Mouse (Mus musculus) hindbrain, embryonic 14.5 days (tissue): ENCODE measurements at regions not wholly inside any gene's neighbourhood (a gene's known extent, or its start where the extent isn't known, plus 50 kb on each side); places are given as distances from the start of the nearest gene placed in this dataset.

ENCODE experiments used
- ATAC-seq: fragments of 200-750 bp; cut with Nextera tagmentation; 2 replicates; pipeline ENCODE4 v1.8.0; 2017; ENCODE audit warnings: moderate number of reproducible peaks, mild to moderate bottlenecking, moderate TSS enrichment, moderate library complexity; ENCODE audit not compliant: low FRiP score
- DNase-seq: peaks from one replicate; pipeline ENCODE4 v3.0.0-alpha.2; 2015; ENCODE audit warnings: low spot score
- H3K27ac ChIP-seq: fragments of 300-500 bp; sonication (generic); 2 replicates; pipeline ENCODE4 v1.5.1; 2014; ENCODE audit warnings: mild to moderate bottlenecking, moderate library complexity
- H3K27me3 ChIP-seq: fragments of 300-500 bp; sonication (generic); 2 replicates; pipeline ENCODE4 v1.6.1; 2014; ENCODE audit warnings: mild to moderate bottlenecking, low read length, mixed read lengths; ENCODE audit not compliant: control insufficient read depth, insufficient read depth
- H3K36me3 ChIP-seq: fragments of 300-500 bp; sonication (generic); replicated peaks from 2 replicates; pipeline ENCODE4 v1.6.1; 2014; ENCODE audit not compliant: control insufficient read depth, insufficient read depth
- H3K4me1 ChIP-seq: fragments of 300-500 bp; sonication (generic); replicated peaks from 2 replicates; pipeline ENCODE4 v1.6.1; 2014; ENCODE audit warnings: antibody characterized with exemption, low read length, mixed read lengths; ENCODE audit not compliant: control insufficient read depth, insufficient read depth
- H3K4me2 ChIP-seq: fragments of 300-500 bp; sonication (generic); replicated peaks from 2 replicates; pipeline ENCODE4 v1.6.1; 2014; ENCODE audit warnings: mild to moderate bottlenecking, moderate library complexity
- H3K4me3 ChIP-seq: fragments of 300-500 bp; sonication (generic); replicated peaks from 2 replicates; pipeline ENCODE4 v1.5.1; 2014; ENCODE audit warnings: mild to moderate bottlenecking, low read length
- H3K9ac ChIP-seq: fragments of 300-500 bp; sonication (generic); 2 replicates; pipeline ENCODE4 v1.6.1; 2014
- H3K9me3 ChIP-seq: fragments of 300-500 bp; sonication (generic); 2 replicates; pipeline ENCODE4 v1.6.1; 2016; ENCODE audit warnings: low read length; ENCODE audit not compliant: control insufficient read depth
- WGBS: fragments of 180-500 bp; shearing (Covaris S2); extraction: QIAGEN DNeasy Blood & Tissue Kit; methylation state at CpG from one replicate; pipeline ENCODE4 v1.1.7; 2014; 5-methylcytosine and 5-hydroxymethylcytosine counted together

DNA sequence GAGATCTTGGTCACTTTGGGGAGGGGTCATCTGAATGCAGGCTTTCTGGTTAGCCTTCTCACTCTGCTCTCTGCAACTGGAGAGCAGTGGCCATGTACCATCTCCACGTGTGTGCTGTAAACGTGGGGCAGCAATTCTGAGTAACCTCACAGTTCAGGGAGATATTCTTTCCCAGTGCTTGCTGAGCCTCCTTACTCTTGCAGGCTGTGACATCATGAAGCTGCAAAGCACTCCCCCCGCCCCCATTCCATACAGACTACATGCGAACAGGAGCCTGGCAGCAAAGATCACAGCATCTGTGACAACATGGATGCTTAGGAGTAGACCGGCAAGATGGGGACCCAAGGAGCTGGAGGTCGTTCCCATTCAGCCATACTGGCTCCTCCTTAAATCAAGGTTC lies 284.8 kb upstream of the Zfp507 start:
- Histone ChIP-seq H3K9ac (no peak overlapping the region), H3K4me2 (no peak overlapping the region), H3K36me3 (no peaks in the 10 kb centered on the region), H3K9me3 (no peaks in the 10 kb centered on the region), H3K4me3 (no peak overlapping the region), H3K27me3 (no peaks in the 10 kb centered on the region), H3K27ac (no peak overlapping the region), H3K4me1 (no peaks in the 10 kb centered on the region)
- WGBS: 94% methylated on average over 6 of the region's 6 CpGs
- DNase-seq (no peak), ATAC-seq (no peak)

DNA sequence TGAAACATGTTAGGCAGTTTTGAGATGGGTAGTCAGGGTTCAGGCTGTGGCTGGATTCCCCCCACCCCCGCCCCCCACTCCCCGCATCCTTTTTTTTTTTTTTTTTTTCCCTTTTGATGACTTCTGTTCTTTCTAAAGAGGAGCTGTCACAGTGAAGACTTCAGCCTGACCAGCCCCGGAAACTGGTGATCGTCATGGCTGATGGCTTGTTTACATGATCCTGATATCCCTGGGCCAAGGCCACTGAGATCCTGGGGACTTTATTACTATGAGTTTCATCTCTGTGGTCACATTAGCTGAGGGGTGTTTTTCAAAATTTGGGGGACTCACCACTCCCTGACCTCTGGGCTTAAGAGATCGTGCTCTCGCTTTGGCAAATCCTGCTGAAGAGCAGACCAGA lies 275.9 kb upstream of the Zfp507 start:
- no peak overlapping the region for H3K4me3 ChIP-seq
- H3K4me1 ChIP-seq: peaks cover 35% of the 10 kb centered on the region
- DNase-seq (no peak), ATAC-seq (no peak)
- H3K4me2 ChIP-seq: no peak overlapping the region
- no peaks in the 10 kb centered on the region for H3K9me3 ChIP-seq
- WGBS: 48% methylated on average over 6 of the region's 6 CpGs
- no peaks in the 10 kb centered on the region for H3K36me3 ChIP-seq
- no peak overlapping the region for H3K27ac ChIP-seq
- H3K27me3 ChIP-seq: no peaks in the 10 kb centered on the region
- H3K9ac ChIP-seq: no peak overlapping the region

DNA sequence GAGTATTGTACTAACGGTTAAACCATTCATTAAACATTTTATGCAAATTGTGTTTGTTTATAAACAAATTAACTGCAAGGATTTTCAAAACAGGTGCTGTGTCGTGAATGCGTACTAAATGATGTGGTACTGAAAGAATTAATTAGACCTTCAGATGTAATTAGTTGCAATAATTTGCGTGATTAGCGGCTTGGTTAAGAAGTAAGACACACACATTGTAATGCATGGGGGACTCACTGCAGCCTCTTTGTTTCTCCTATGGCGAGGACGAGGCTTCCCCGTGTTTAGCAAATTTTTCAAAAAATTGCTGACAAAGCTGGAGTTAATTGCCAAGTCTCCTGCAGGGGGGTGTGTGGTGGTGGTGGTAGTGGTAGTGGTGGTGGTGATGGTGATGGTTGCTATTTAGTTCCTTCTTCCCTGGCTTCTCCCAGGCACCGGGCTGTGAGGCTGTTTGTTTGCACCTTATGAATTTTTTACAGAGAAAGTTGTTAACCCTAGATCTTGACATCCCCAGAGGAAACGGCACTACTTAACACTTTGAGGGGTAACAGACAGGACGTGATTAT lies 275.4 kb upstream of the Zfp507 start:
- Histone ChIP-seq H3K4me2 (no peak overlapping the region), H3K4me1 (peaks cover 35% of the 10 kb centered on the region), H3K9me3 (no peaks in the 10 kb centered on the region), H3K27ac (0 out of 2 replicates have a peak overlapping the region, but pooled peaks have one; percentile 14), H3K9ac (no peak overlapping the region), H3K36me3 (no peaks in the 10 kb centered on the region), H3K4me3 (no peak overlapping the region), H3K27me3 (no peaks in the 10 kb centered on the region)
- 45% methylated on average over 11 of the region's 11 CpGs for WGBS
- ATAC-seq (no peak), DNase-seq (no peak)

DNA sequence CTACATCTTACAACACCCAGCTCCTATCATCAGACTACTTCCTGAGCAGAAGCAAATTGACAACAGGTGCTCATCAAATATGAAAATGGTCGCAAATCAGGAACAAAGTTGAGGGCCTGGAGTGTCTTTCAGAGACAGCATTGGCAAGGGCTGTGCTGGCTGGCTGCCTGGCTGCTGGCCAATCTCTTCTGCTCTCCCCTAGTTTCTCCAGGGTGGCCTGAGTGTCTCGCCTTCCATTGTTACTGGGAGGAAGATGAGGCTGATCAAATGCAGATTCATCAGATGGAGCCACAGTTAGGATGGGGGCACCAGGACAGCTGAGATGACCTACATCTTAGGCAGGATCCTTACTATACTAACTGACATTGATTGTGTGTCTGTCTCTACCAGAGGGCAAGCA lies 274.5 kb upstream of the Zfp507 start:
- H3K27me3 ChIP-seq: no peaks in the 10 kb centered on the region
- H3K9me3 ChIP-seq: no peaks in the 10 kb centered on the region
- no peaks in the 10 kb centered on the region for H3K36me3 ChIP-seq
- H3K27ac ChIP-seq: no peak overlapping the region
- no peak overlapping the region for H3K4me3 ChIP-seq
- H3K9ac ChIP-seq: no peak overlapping the region
- DNase-seq (no peak), ATAC-seq (no peak)
- no peak overlapping the region for H3K4me2 ChIP-seq
- 68% methylated on average over 2 of the region's 2 CpGs for WGBS
- peaks cover 35% of the 10 kb centered on the region for H3K4me1 ChIP-seq

DNA sequence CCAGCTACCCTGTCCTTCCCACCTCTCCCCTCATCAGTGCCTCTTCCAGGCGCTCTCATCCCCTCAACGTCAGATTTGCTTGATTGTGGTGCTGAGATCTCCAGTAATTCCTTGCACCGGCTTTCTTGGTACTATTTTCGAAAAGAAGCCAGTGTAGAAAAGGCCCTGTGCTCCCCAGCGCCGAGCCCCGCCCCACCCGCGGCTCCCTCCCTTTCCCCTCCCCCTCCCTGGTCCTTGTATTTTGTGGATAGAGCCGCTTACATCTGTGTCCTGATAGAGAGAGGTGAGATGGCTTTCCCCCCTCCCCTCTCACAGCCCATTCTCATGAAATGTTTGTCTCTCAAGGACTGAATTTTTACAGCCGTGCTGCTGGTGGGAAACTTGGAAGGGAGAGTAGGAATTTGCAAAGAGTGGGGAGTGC lies 273.2 kb upstream of the Zfp507 start:
- no peaks in the 10 kb centered on the region for H3K9me3 ChIP-seq

DNA sequence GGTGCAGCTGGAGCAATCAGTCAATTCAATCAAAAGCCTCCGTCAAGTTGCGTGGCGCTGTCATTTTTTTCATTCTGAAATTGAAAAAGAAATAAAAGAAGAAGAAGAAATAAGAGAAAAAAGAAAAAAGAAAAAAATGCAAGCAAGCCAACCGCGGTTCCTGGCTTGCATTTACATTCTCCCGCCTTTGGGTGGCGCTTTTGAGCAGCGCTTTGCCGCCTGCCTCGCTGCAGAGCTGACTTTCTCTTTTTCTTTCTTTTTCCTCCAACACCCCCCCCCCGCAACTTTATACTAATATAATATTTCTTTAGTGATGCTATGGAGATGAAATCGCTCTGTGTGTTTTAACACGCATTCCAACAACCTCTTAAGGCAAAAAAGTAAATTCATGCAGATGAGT lies 269.0 kb upstream of the Zfp507 start:
- Histone ChIP-seq H3K9me3 (no peaks in the 10 kb centered on the region), H3K9ac (no peak overlapping the region), H3K27me3 (no peaks in the 10 kb centered on the region), H3K4me2 (peak overlapping the region; percentile 37), H3K4me1 (peaks cover 16% of the 10 kb centered on the region), H3K4me3 (no peak overlapping the region), H3K36me3 (no peaks in the 10 kb centered on the region), H3K27ac (no peak overlapping the region)
- 7% methylated on average over 13 of the region's 13 CpGs for WGBS
- ATAC-seq: no peak
- peak; percentile 84 for DNase-seq

More for the DNA sequence above, 273.2 kb upstream of the Zfp507 start:
- Histone ChIP-seq H3K9ac (0 out of 2 replicates have a peak overlapping the region, but pooled peaks have one; percentile 14), H3K4me3 (no peak overlapping the region), H3K36me3 (no peaks in the 10 kb centered on the region), H3K4me2 (peak overlapping the region; percentile 26; the same call in 1 of the 2 replicates), H3K27ac (no peak overlapping the region; the same call in 1 of the 2 replicates), H3K4me1 (peaks cover 35% of the 10 kb centered on the region), H3K27me3 (no peaks in the 10 kb centered on the region)
- WGBS: 4% methylated on average over 11 of the region's 11 CpGs
- ATAC-seq (no peak), DNase-seq (no peak)

DNA sequence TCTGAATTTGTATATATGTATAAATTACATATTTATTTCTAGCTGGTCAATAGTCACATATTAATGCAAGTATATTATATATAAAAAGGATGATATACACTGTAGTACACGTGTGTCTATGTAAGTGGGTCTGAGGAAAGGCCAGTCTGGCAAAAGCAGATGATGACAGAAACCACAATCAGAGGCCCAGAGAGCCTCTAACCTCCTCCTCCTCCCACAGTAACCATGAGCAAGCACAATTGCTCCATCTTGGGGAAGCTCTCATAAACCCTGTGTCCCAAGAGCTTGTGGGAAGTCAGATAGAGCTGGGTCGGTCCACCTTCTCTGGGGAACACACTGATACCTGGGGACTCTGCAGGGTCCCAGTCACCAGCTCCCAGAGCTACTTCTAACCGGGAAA lies 263.9 kb upstream of the Zfp507 start:
- Histone ChIP-seq H3K9ac (no peak overlapping the region), H3K27ac (no peak overlapping the region), H3K27me3 (no peaks in the 10 kb centered on the region), H3K4me2 (no peak overlapping the region), H3K4me1 (0 out of 2 replicates have a peak, but pooled peaks cover 4% of the 10 kb centered on the region), H3K9me3 (no peaks in the 10 kb centered on the region), H3K4me3 (no peak overlapping the region), H3K36me3 (no peaks in the 10 kb centered on the region)
- DNase-seq (no peak), ATAC-seq (no peak)
- WGBS: 65% methylated on average over 3 of the region's 3 CpGs

DNA sequence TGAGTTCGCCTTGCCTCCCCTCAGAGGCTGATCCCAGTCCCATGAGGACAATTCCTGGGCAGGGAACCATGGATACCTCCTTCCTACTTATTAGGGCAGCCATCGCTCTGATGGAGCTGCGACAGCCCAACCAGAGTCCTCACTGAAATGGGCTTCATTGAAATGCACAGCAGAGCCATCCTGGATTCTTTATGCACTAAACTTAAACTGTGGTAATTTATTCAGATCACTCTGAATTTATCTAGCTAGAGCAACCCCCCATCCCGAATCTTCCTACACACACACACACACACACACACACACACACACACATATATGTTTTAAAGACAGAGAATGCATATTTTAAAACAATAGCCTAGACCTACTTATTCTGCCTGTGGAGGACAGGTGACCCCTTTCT lies 258.9 kb upstream of the Zfp507 start:
- H3K9me3 ChIP-seq: no peaks in the 10 kb centered on the region
- no peak overlapping the region for H3K4me3 ChIP-seq
- DNase-seq: no peak
- no peaks in the 10 kb centered on the region for H3K36me3 ChIP-seq
- no peak for ATAC-seq
- no peak overlapping the region for H3K9ac ChIP-seq
- 65% methylated on average over 4 of the region's 4 CpGs for WGBS
- H3K27ac ChIP-seq: no peak overlapping the region
- H3K27me3 ChIP-seq: no peaks in the 10 kb centered on the region
- no peak overlapping the region for H3K4me2 ChIP-seq
- 0 out of 2 replicates have a peak, but pooled peaks cover 4% of the 10 kb centered on the region for H3K4me1 ChIP-seq

DNA sequence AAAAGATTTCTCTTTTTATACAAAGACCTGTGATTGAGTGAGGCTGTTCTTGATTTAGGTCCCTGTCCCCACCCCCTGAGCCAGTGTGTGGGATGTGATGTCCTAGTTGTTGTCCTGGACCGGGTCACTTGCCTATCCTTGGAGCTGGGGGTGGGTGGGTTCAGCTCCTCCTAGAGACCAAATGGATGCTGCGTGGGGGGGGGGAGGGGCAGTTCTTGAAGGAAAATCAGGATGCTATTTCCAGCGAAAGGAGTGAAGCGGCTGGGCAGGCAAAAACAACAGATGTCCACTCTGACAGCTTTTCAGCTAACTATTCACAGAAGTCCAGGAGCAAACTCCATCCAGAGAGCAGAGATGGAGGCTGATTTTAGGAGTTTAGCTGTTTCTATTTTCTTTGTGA lies 257.6 kb upstream of the Zfp507 start:
- Histone ChIP-seq H3K4me1 (0 out of 2 replicates have a peak, but pooled peaks cover 3% of the 10 kb centered on the region), H3K9me3 (no peaks in the 10 kb centered on the region), H3K27me3 (no peaks in the 10 kb centered on the region), H3K27ac (no peak overlapping the region), H3K9ac (no peak overlapping the region), H3K4me3 (no peak overlapping the region), H3K4me2 (no peak overlapping the region), H3K36me3 (no peaks in the 10 kb centered on the region)
- ATAC-seq (no peak), DNase-seq (no peak)
- 65% methylated on average over 4 of the region's 4 CpGs for WGBS

DNA sequence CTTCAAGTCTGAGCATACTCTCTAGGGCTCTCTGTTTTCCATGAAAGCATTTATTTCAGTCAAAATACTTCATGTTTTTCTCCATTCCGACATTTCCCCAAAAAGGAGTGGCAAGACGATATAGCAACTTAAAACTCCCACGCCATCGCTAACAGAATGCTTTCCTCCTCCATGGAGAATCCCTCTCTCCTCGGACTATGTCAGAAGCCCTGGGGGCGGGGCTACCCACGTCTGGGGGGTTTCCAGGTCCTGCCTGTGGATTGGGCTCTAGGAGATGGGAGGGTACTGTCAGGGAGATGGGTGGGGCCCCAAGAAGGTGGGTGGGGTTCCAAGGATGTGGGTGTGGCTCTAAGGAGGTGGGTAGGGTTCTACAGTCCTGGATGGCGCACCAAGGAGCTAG lies 243.2 kb upstream of the Zfp507 start:
- 84% methylated on average over 8 of the region's 8 CpGs for WGBS
- Histone ChIP-seq H3K9ac (no peak overlapping the region), H3K36me3 (no peaks in the 10 kb centered on the region), H3K9me3 (no peaks in the 10 kb centered on the region), H3K4me3 (no peak overlapping the region), H3K27me3 (no peaks in the 10 kb centered on the region), H3K27ac (no peak overlapping the region), H3K4me1 (no peaks in the 10 kb centered on the region), H3K4me2 (no peak overlapping the region)
- ATAC-seq (no peak), DNase-seq (no peak)
